Mouse (Mus musculus) kidney, adult 2 months (tissue): ENCODE measurements at regions not wholly inside any gene's neighbourhood (a gene's known extent, or its start where the extent isn't known, plus 50 kb on each side); places are given as distances from the start of the nearest gene placed in this dataset.

Experiments used
- DNase-seq: peaks from one replicate; pipeline ENCODE4 v3.0.0; 2021
- H3K27ac ChIP-seq: fragments of 200-500 bp; 2 replicates; pipeline ENCODE4 v1.5.1; 2012; ENCODE audit warnings: low read depth, low read length, control low read depth, inconsistent platforms; ENCODE audit not compliant: insufficient read depth
- H3K27me3 ChIP-seq: fragments of 200-500 bp; replicated peaks from 2 replicates; pipeline ENCODE4 v1.6.1; 2012; ENCODE audit warnings: mild to moderate bottlenecking, moderate library complexity, low read length, inconsistent platforms; ENCODE audit not compliant: control insufficient read depth, insufficient read depth
- H3K36me3 ChIP-seq: fragments of 200-500 bp; 2 replicates; pipeline ENCODE4 v1.6.1; 2012; ENCODE audit warnings: mild to moderate bottlenecking, moderate library complexity, low read length, inconsistent platforms; ENCODE audit not compliant: control insufficient read depth, insufficient read depth
- H3K4me1 ChIP-seq: fragments of 200-500 bp; 2 replicates; pipeline ENCODE4 v1.6.1; 2011; ENCODE audit warnings: low read length; ENCODE audit not compliant: control insufficient read depth, insufficient read depth
- H3K4me3 ChIP-seq: fragments of 200-500 bp; 2 replicates; pipeline ENCODE4 v1.5.1; 2011; ENCODE audit warnings: mild to moderate bottlenecking, low read depth, low read length, control low read depth; ENCODE audit not compliant: insufficient read depth
- CTCF ChIP-seq: fragments of 200-500 bp; conservative IDR thresholded peaks from 2 replicates; pipeline ENCODE4 v1.5.1; 2011; ENCODE audit warnings: low read depth, mild to moderate bottlenecking, control low read depth, low read length, moderate library complexity, mixed read lengths; ENCODE audit not compliant: insufficient read depth, insufficient read length
- POLR2A ChIP-seq: fragments of 200-500 bp; IDR thresholded peaks from one replicate; pipeline ENCODE4 v1.6.1; 2011; ENCODE audit warnings: low read depth, low read length, control low read depth
- WGBS: fragments of 180-500 bp; shearing (Covaris S2); methylation state at CpG from one replicate; pipeline ENCODE4 v1.1.7; 2018; 5-methylcytosine and 5-hydroxymethylcytosine counted together

GRCm38 (mm10) chr2:125016946-125017345 lies 51.0 kb upstream of the Slc24a5 start:
- Histone ChIP-seq H3K4me1 (no peaks in the 10 kb centered on the region), H3K4me3 (no peak overlapping the region), H3K27ac (no peak overlapping the region), H3K27me3 (no peaks in the 10 kb centered on the region), H3K36me3 (no peaks in the 10 kb centered on the region)
- 65% methylated on average over 1 of the region's 1 CpGs for WGBS
- DNase-seq, result no peak
- TF ChIP-seq POLR2A (no peak), CTCF (no peak)
